Mouse (Mus musculus) hindbrain, embryonic 15.5 days (tissue): ENCODE results near the gene Ahnak2. TPM values are rescaled to one million over a fixed set of nuclear protein-coding genes. Genes with fewer than 3 reads are reported as not detected.
"Not testable (repeated sequence)": the region's sequence is repeated elsewhere in the genome, so short reads cannot be mapped to it uniquely, and the experiment has no call there.

Experiments used
- ATAC-seq: fragments of 200-750 bp; cut with Nextera tagmentation; 2 replicates; pipeline ENCODE4 v1.8.0; 2017; ENCODE audit warnings: low read depth, moderate number of reproducible peaks, moderate TSS enrichment; ENCODE audit not compliant: low FRiP score
- H3K27ac ChIP-seq: fragments of 300-500 bp; sonication (generic); replicated peaks from 2 replicates; pipeline ENCODE4 v1.5.1; 2015; ENCODE audit warnings: mild to moderate bottlenecking, inconsistent platforms
- H3K27me3 ChIP-seq: fragments of 300-500 bp; sonication (generic); 2 replicates; pipeline ENCODE4 v1.6.1; 2015; ENCODE audit warnings: control low read depth, inconsistent platforms
- H3K36me3 ChIP-seq: fragments of 300-500 bp; sonication (generic); 2 replicates; pipeline ENCODE4 v1.6.1; 2015; ENCODE audit warnings: control low read depth, inconsistent platforms
- H3K4me1 ChIP-seq: fragments of 300-500 bp; sonication (generic); replicated peaks from 2 replicates; pipeline ENCODE4 v1.6.1; 2015; ENCODE audit warnings: control low read depth, inconsistent platforms
- H3K4me2 ChIP-seq: fragments of 300-500 bp; sonication (generic); 2 replicates; pipeline ENCODE4 v1.6.1; 2015; ENCODE audit warnings: moderate library complexity, mild to moderate bottlenecking, inconsistent platforms
- H3K4me3 ChIP-seq: fragments of 300-500 bp; sonication (generic); 2 replicates; pipeline ENCODE4 v1.5.1; 2015; ENCODE audit warnings: mild to moderate bottlenecking, inconsistent platforms
- H3K9ac ChIP-seq: fragments of 300-500 bp; sonication (generic); 2 replicates; pipeline ENCODE4 v1.6.1; 2015; ENCODE audit warnings: inconsistent platforms
- H3K9me3 ChIP-seq: fragments of 300-500 bp; sonication (generic); 2 replicates; pipeline ENCODE4 v1.6.1; 2016; ENCODE audit warnings: control low read depth, inconsistent platforms
- WGBS: fragments of 180-500 bp; shearing (Covaris S2); methylation state at CpG from one replicate; pipeline ENCODE4 v1.1.7; 2015; 5-methylcytosine and 5-hydroxymethylcytosine counted together
- polyA plus RNA-seq: library from polyadenylated mRNA; unstranded; fragments of >200 nt; fragmentation: Nextera tagmentation; extraction: Ambion mirVana; gene quantifications from 2 replicates; pipeline ENCODE4 v1.2.1, GENCODE M21; 2015

Ahnak2 gene
- polyA plus RNA-seq, 1 experiment from 2014 or later = 1.8 TPM

DNA sequence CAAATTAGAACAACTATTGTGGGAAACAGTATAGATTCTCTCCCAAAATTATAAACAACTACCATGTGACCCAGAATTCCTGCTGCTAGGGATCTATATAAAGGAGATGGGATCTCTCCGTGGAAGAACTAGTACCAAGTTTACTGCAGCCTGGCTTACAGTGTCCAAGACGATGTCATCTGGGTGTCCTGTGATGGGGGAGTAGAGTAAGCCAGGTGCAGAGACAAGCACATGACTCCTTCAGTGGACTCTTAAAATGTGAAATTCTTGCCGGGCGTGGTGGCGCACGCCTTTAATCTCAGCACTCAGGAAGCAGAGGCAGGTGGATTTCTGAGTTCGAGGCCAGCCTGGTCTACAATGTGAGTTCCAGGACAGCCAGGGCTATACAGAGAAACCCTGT is 14.4 kb upstream of the Ahnak2 start:
- not testable (repeated sequence) for ATAC-seq, H3K4me3 ChIP-seq, H3K9me3 ChIP-seq, H3K27me3 ChIP-seq, H3K9ac ChIP-seq, H3K4me1 ChIP-seq, H3K4me2 ChIP-seq, H3K27ac ChIP-seq
- WGBS = 87% methylated on average over 7 of the region's 7 CpGs
- H3K36me3 ChIP-seq = peaks cover 45% of the 10 kb centered on the region

DNA sequence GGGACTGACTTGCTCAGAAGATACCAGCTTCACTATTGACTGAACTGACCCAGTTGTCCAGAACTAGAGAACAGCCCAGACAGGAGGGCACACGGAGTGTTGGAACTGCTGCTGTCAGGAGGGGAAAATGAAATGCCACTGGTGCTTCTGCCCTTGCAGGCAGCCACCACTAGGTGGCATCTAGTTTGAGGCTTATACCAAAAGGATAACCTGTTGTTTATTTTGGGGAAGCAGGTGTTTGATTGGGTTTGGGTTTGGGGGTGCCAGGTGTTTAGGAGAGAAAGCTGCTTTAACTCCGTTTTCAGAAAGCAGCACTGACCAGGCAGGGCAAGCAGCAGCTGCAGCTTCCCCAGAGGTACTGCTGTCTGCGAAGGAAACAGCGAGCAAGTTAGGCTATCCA is 13.8 kb upstream of the Ahnak2 start:
- WGBS = 56% methylated on average over 4 of the region's 4 CpGs
- Histone ChIP-seq H3K4me2 (no peak overlapping the region), H3K9ac (no peak overlapping the region), H3K36me3 (peaks cover 41% of the 10 kb centered on the region), H3K27ac (no peak overlapping the region), H3K4me1 (no peaks in the 10 kb centered on the region), H3K4me3 (no peak overlapping the region), H3K27me3 (no peaks in the 10 kb centered on the region), H3K9me3 (no peaks in the 10 kb centered on the region)
- no peak for ATAC-seq

DNA sequence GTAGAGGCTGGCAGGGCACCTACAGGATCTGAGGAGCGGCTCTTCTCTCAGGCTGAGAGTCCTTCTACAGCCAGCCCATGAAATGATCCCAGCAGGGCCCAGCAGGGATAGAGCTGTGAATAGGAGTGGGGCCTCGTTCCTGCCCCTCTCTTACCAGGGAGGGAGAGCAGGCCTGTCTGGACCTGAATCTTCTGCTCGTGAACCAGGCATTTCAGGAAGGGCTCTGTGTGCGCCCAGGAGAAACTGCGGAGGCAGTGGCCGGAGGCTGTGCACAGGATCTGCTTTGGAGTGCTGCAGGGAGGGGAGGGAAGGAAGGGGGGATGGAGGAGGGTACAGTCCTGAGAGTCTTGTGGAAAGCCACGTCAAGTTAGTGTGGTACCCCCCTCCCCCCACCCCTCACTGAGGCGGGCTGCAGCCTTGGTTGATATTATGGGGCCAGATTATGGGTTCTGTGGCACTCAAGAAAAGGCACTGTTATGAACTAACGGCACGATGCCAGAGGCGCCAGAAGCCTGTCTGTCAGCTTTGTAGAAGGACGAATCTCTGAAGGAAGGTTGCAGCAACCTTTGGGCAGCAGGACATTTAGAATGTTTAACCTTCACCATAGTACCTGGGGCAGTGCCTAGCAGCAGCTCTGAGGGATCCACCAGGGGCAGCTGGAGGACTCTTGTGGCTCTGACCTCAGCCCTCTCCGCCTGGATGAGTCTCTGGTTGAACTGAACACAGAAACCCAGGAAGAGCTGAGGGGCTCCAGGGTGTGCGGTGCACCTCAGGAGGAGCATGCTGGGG is 12.4 kb upstream of the Ahnak2 start:
- Histone ChIP-seq H3K4me1 (peaks cover 12% of the 10 kb centered on the region), H3K27ac (no peak overlapping the region), H3K9ac (no peak overlapping the region), H3K4me3 (no peak overlapping the region), H3K36me3 (peaks cover 29% of the 10 kb centered on the region), H3K4me2 (no peak overlapping the region), H3K27me3 (no peaks in the 10 kb centered on the region), H3K9me3 (no peaks in the 10 kb centered on the region)
- ATAC-seq = no peak
- 76% methylated on average over 14 of the region's 14 CpGs for whole genome bisulfite sequencing

DNA sequence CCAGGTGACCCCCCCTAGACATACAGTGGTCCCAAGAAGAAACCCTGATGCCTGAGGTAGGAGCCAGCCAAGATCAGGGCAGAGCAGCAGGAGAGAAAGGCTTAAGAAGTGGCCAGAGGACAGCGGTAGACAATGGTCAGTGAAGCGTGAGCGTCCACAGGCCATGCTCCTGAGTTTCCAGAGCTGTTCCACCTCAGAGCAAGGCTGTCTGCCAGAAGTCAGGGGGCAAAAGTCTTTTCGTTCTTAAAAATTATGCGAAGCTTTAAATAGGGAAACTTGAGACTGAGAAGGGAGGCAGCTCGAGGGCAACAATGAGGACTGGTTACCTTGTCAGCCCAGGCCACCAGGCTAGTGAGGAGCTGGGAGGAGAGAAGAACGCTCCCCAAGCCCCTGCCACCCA is 10.9 kb upstream of the Ahnak2 start:
- Histone ChIP-seq H3K4me3 (no peak overlapping the region), H3K9ac (no peak overlapping the region), H3K27ac (no peak overlapping the region), H3K9me3 (no peaks in the 10 kb centered on the region), H3K27me3 (no peaks in the 10 kb centered on the region), H3K4me1 (peaks cover 22% of the 10 kb centered on the region), H3K4me2 (no peak overlapping the region), H3K36me3 (peaks cover 15% of the 10 kb centered on the region; the same call in 1 of the 2 replicates)
- no peak for ATAC-seq
- 80% methylated on average over 7 of the region's 7 CpGs for WGBS

DNA sequence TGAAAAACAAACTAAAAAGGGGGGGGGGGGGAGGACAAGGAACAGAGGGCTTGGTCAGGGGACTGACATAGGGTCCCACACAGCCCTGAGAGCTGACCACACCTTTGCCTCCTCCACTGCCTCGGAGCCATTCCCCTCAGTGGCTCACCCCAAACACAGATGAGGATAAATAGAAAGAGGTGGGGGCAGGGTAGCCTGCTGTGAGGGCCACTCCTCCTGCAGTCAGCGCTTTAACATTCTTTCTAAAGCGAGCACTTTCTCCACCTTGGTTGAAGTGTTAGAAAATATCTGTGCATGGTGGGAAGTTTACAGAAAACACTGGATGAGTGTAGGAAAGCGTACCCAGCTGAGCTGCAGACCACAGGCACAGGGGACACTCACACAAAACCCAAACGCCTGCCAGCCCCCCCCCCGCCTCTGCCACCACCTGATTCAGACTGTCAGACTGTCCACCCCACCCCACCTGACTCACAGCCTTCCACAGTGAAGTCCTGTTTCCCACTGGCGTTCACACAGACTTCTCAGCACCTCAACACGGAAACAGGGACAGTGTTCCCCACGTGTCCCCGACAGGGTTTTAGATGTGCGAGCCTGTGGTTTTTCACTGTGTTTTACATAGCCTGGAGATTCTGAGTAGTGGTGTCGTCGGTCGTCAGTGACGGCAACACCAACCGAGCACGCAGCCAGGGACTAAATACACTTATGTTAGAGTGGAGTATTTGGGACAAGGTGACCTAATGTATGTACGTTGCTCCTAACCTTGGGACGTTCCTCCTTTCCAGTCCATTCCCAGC is 7.8 kb upstream of the Ahnak2 start:
- peaks cover 27% of the 10 kb centered on the region for H3K4me1 ChIP-seq
- WGBS = 64% methylated on average over 19 of the region's 19 CpGs
- no peak for ATAC-seq
- peak overlapping the region; percentile 87 for H3K4me2 ChIP-seq
- no peaks in the 10 kb centered on the region for H3K9me3 ChIP-seq
- H3K27ac ChIP-seq = no peak overlapping the region
- 0 out of 2 replicates have a peak, but pooled peaks cover 9% of the 10 kb centered on the region for H3K36me3 ChIP-seq
- no peaks in the 10 kb centered on the region for H3K27me3 ChIP-seq
- peak overlapping the region; percentile 69 for H3K4me3 ChIP-seq
- peak overlapping the region; percentile 55; the same call in 1 of the 2 replicates for H3K9ac ChIP-seq

DNA sequence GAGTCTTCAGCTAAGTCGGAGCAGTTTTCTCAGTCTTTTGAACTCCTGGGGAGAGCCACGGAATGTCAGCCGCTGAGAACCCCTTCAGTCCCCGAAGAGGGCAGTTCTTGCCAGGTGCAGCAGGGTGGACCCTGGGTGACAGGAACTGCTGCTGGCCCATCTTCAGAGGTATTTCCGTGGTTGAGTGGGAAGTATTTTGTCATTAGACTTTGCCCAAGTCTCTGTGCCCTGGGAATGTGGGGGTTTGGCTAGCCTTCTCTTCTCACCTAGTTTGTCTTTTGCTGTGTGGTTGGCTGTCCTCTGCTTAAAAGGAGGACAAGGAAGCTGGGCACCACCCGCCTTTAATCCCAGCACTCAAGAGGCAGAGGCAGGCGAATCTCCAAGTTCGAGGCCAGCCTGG is 7.2 kb upstream of the Ahnak2 start:
- WGBS = 21% methylated on average over 8 of the region's 8 CpGs
- Histone ChIP-seq H3K9ac (peak overlapping the region; percentile 55), H3K27me3 (no peaks in the 10 kb centered on the region), H3K27ac (peak overlapping the region; percentile 81; the same call in 1 of the 2 replicates), H3K36me3 (0 out of 2 replicates have a peak, but pooled peaks cover 5% of the 10 kb centered on the region), H3K4me2 (peak overlapping the region; percentile 87), H3K4me1 (peaks cover 27% of the 10 kb centered on the region), H3K9me3 (no peaks in the 10 kb centered on the region), H3K4me3 (peak overlapping the region; percentile 69)
- no peak for ATAC-seq

DNA sequence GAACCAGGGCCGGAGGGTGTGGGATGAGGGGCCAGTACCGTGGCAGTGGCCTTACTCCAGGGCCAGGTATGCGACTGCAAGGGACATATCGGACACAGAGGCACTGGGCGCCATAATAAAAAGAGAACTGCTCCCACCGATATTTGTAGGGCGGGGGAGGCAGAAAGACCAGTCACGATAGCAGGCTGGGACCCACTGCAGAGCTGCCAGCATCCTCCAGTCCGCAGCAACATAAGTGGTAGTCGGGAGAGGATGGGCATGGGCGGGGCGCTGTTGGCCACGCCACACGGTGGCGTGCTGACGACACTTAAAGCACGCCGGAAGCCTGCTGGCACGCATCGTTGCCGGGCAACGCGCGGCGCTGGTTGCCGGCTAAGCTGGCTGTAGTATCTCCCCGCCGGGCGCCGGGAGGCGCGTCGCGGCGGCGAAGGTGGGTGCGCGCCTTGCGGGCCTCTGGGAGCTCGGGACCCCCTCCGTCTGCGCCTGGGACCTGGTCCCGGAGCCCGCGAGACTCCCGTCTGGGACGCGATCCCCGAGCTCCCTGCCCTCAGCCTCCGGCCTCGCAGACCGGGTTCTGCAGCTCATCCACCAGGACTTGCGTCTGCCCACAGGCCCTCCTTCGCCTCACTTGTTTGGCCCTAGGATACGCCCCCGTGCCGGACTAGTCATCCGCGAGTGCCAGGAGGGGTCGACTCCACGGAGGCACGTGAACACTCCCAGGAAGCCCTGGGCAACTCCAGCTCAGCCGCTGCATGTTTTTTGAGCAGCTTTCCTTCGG is 6.3 kb upstream of the Ahnak2 start, which contains the start of gene Clba1:
Gene Clba1, plus strand, starts transcription at position 351 of the 778 bp plus-strand sequence.
- peak within 1 kb of the TSS; percentile 69 for H3K4me3 ChIP-seq
- H3K9me3 ChIP-seq = no peaks in the 10 kb centered on the region
- H3K4me2 ChIP-seq = peak within 1 kb of the TSS; percentile 87
- no peaks in the 10 kb centered on the region for H3K27me3 ChIP-seq
- 0 out of 2 replicates have a peak, but pooled peaks cover 5% of the 10 kb centered on the region for H3K36me3 ChIP-seq
- peak within 1 kb of the TSS; percentile 81 for H3K27ac ChIP-seq
- ATAC-seq = peak; percentile 93
- peak within 1 kb of the TSS; percentile 55 for H3K9ac ChIP-seq
- peaks cover 27% of the 10 kb centered on the region for H3K4me1 ChIP-seq
- 1% methylated on average over 63 of the region's 64 CpGs for WGBS

DNA sequence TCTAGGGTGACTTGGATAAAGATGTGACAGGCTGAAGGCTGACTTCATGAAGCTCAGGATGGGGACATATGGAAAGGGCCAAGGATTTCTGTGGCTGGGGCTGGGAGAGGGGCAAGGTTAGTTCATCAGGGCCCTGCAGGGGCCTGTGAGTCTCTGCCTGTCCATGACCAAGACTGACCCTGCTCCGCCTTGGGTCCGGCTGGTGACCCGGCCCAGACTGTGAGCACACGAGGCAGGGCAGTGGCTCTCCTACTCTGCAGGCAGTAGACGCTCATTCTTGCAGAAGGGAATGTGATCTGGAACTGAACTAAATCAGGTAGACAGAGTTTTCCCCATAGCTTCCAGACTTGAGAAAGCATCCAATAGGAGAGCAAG is 5.7 kb upstream of the Ahnak2 start:
- H3K4me2 ChIP-seq = peak overlapping the region; percentile 87
- peaks cover 27% of the 10 kb centered on the region for H3K4me1 ChIP-seq
- H3K27ac ChIP-seq = peak overlapping the region; percentile 81
- H3K9me3 ChIP-seq = no peaks in the 10 kb centered on the region
- 0 out of 2 replicates have a peak, but pooled peaks cover 5% of the 10 kb centered on the region for H3K36me3 ChIP-seq
- WGBS = 68% methylated on average over 5 of the region's 5 CpGs
- ATAC-seq = peak; percentile 35
- H3K27me3 ChIP-seq = no peaks in the 10 kb centered on the region
- peak overlapping the region; percentile 69 for H3K4me3 ChIP-seq
- peak overlapping the region; percentile 55 for H3K9ac ChIP-seq

DNA sequence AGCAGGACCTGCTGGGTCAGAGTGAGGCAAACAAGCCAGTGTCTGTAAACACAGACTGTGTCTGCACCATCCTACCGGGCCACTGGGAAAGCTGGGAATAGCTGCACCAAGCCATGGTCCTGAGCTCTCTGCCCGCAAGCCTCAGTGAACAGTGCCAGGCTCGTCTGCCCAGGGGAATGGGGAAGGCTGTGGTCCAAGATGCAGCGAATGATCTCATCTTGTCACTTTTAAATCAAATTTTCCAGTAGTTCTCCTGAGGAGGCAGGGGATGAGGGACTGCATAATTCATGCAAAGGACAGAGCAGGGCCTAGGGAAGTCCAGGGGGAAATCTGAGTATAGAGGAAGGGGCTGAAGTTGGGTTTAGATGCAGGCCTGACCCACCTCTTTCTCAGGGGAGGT is 5.3 kb upstream of the Ahnak2 start:
- Histone ChIP-seq H3K9me3 (no peaks in the 10 kb centered on the region), H3K4me1 (peaks cover 27% of the 10 kb centered on the region), H3K4me2 (no peak overlapping the region), H3K4me3 (no peak overlapping the region), H3K27me3 (no peaks in the 10 kb centered on the region), H3K27ac (peak overlapping the region; percentile 81; the same call in 1 of the 2 replicates), H3K9ac (peak overlapping the region; percentile 55; the same call in 1 of the 2 replicates), H3K36me3 (0 out of 2 replicates have a peak, but pooled peaks cover 5% of the 10 kb centered on the region)
- WGBS = 75% methylated on average over 4 of the region's 4 CpGs
- no peak for ATAC-seq

DNA sequence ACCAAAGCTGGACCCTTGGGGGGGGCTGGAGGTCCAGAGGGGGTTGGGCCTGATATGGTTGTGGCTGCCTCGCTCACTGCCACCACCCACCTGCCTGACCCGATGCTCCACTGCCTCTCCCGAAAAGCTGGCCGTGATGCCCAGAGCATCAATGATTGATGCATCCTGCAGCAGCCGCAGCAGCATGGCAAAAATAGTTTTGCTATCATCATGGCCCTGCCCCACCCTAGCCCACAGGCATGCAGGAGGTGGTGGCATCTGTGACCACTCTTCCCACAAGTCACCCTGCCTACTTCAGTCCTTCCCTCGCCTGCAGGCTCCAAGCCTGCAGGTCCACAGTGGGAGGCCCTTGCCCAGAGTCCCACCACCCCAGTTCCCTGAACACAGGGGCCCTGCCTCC is 3.6 kb upstream of the Ahnak2 start:
- Histone ChIP-seq H3K4me2 (no peak overlapping the region), H3K27me3 (peaks cover 5% of the 10 kb centered on the region; the same call in 1 of the 2 replicates), H3K9ac (no peak overlapping the region), H3K4me1 (peaks cover 38% of the 10 kb centered on the region), H3K9me3 (no peaks in the 10 kb centered on the region), H3K36me3 (no peaks in the 10 kb centered on the region), H3K4me3 (no peak overlapping the region), H3K27ac (no peak overlapping the region)
- WGBS = 84% methylated on average over 6 of the region's 6 CpGs
- ATAC-seq = no peak

DNA sequence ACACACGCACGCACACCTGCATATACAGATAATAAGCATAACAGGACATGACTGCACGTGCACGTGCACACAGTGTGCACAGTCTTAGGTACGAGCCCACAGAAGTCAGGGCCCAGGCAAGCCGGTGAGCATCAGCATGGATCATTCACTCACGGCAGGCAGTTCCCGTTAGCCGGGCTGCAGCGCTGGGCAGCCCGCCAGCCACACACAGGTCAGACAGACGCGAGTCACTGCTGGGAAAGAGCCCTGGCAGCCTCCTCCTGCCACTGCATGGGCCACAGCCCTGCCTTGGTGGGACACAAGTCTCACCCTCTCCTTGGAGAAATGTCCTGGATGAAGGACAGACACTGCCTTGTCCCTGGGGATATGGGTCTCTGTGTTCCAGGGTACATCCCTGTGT is 1.6 kb upstream of the Ahnak2 start:
- H3K4me1 ChIP-seq = peaks cover 19% of the 10 kb centered on the region
- no peak overlapping the region for H3K9ac ChIP-seq
- no peaks in the 10 kb centered on the region for H3K9me3 ChIP-seq
- H3K4me3 ChIP-seq = no peak overlapping the region
- 42% methylated on average over 13 of the region's 13 CpGs for WGBS
- H3K36me3 ChIP-seq = no peaks in the 10 kb centered on the region
- peaks cover 14% of the 10 kb centered on the region; the same call in 1 of the 2 replicates for H3K27me3 ChIP-seq
- no peak overlapping the region for H3K27ac ChIP-seq
- no peak for ATAC-seq
- no peak overlapping the region for H3K4me2 ChIP-seq
